Mouse (Mus musculus) urinary bladder, adult 18-20 months (tissue): ENCODE results near the gene 4930486L24Rik.
"Not testable (repeated sequence)": the region's sequence is repeated elsewhere in the genome, so short reads cannot be mapped to it uniquely, and the experiment has no call there.

ENCODE experiments used
- DNase-seq, 2 experiments: peaks; one replicate each; pipeline ENCODE4 v3.0.0; 2022; ENCODE audit warnings: low spot score in 2 of 2, mixed read lengths in 2 of 2

4930486L24Rik gene

GRCm38 (mm10) chr13:60864281-60864680 is at the start of gene 4930486L24Rik:
4930486L24Rik (minus strand) TSS chr13:60864475.
- DNase-seq: no peak

- not testable (repeated sequence) for DNase-seq
These were observed 40.5 kb upstream of the 4930486L24Rik start, which contains the start of gene Tpbpb for GRCm38 (mm10) chr13:60904780-60905179. Tpbpb (minus strand) TSS chr13:60904880.

- peak in 1 of 2 experiments; percentile 28 for DNase-seq
These were observed 33.1 kb upstream of the 4930486L24Rik start, which contains the start of gene Ctla2b for GRCm38 (mm10) chr13:60897328-60897727. Ctla2b (minus strand) TSS chr13:60897447.

GRCm38 (mm10) chr13:60896794-60897193 is 32.5 kb upstream of the 4930486L24Rik start, which contains the start of gene Gm49392:
Gm49392 (minus strand) TSS chr13:60896894.
- not testable (repeated sequence) for DNase-seq

- no peak for DNase-seq
These were observed 31.3 kb upstream of the 4930486L24Rik start for GRCm38 (mm10) chr13:60895406-60896160.

GRCm38 (mm10) chr13:60892301-60892700 is 28.0 kb upstream of the 4930486L24Rik start:
- DNase-seq: no peak

GRCm38 (mm10) chr13:60848241-60849120 is 15.8 kb downstream of the 4930486L24Rik start:
- DNase-seq: no peak

GRCm38 (mm10) chr13:60843153-60843552 is 21.1 kb downstream of the 4930486L24Rik start:
- DNase-seq: no peak

GRCm38 (mm10) chr13:60842703-60843102 is 21.6 kb downstream of the 4930486L24Rik start:
- no peak for DNase-seq

GRCm38 (mm10) chr13:60839353-60839902 is 24.8 kb downstream of the 4930486L24Rik start:
- DNase-seq: no peak

GRCm38 (mm10) chr13:60826052-60826451 is 38.2 kb downstream of the 4930486L24Rik start:
- DNase-seq: no peak

- no peak for DNase-seq
These were observed 43.6 kb downstream of the 4930486L24Rik start for GRCm38 (mm10) chr13:60820486-60821175.

- DNase-seq: peak in 1 of 2 experiments; percentile 7
These were observed 44.8 kb downstream of the 4930486L24Rik start for GRCm38 (mm10) chr13:60819469-60819868.

GRCm38 (mm10) chr13:60813722-60814121 is 50.6 kb downstream of the 4930486L24Rik start:
- DNase-seq: no peak

GRCm38 (mm10) chr13:60812768-60813167 is 51.5 kb downstream of the 4930486L24Rik start:
- DNase-seq: no peak

- no peak for DNase-seq
These were observed 54.6 kb downstream of the 4930486L24Rik start for GRCm38 (mm10) chr13:60809690-60810089.

GRCm38 (mm10) chr13:60802749-60803148 is 61.5 kb downstream of the 4930486L24Rik start, which contains the start of gene Ctsll3:
Ctsll3 (minus strand) TSS chr13:60802849.
- no peak for DNase-seq
